Mouse (Mus musculus): Measurements from ENCODE around the gene Pop5.
A peak's percentile ranks its signal among the peaks of the same experiment; 100 is the strongest.

The Pop5 gene

GRCm38 (mm10) chr5:115262502-115263291 is 27.1 kb downstream of the Pop5 start:
- DNase-seq (ENCODE audit: extremely low spot score, low spot score): no peak

- DNase-seq (ENCODE audit: extremely low spot score, low spot score): no peak
Measured at GRCm38 (mm10) chr5:115266340-115266739, 30.7 kb downstream of the Pop5 start.

- DNase-seq (ENCODE audit: extremely low spot score, low spot score): no peak
Measured at GRCm38 (mm10) chr5:115266787-115267468, 31.3 kb downstream of the Pop5 start.

- no peak for DNase-seq (ENCODE audit: extremely low spot score, low spot score)
Measured at GRCm38 (mm10) chr5:115267469-115268045, 31.9 kb downstream of the Pop5 start.

- no peak for DNase-seq (ENCODE audit: extremely low spot score, low spot score)
Measured at GRCm38 (mm10) chr5:115268266-115268665, 32.6 kb downstream of the Pop5 start.

GRCm38 (mm10) chr5:115269969-115270368 is 34.3 kb downstream of the Pop5 start:
- DNase-seq (ENCODE audit: extremely low spot score, low spot score): no peak

GRCm38 (mm10) chr5:115271931-115272811 is 36.5 kb downstream of the Pop5 start:
- DNase-seq (ENCODE audit: extremely low spot score, low spot score): peak; percentile 72

- DNase-seq (ENCODE audit: extremely low spot score, low spot score): peak; percentile 99
Measured at GRCm38 (mm10) chr5:115272812-115273548, 37.3 kb downstream of the Pop5 start, which contains the start of gene Rnf10. Gene Rnf10, minus strand, starts transcription at chr5:115272898.

- no peak for DNase-seq (ENCODE audit: extremely low spot score, low spot score)
Measured at GRCm38 (mm10) chr5:115273549-115274135, 38.0 kb downstream of the Pop5 start.

- no peak for DNase-seq (ENCODE audit: extremely low spot score, low spot score)
Measured at GRCm38 (mm10) chr5:115274353-115274752, 38.7 kb downstream of the Pop5 start.

GRCm38 (mm10) chr5:115274771-115275170 is 39.1 kb downstream of the Pop5 start:
- no peak for DNase-seq (ENCODE audit: extremely low spot score, low spot score)

GRCm38 (mm10) chr5:115275998-115276397 is 40.4 kb downstream of the Pop5 start:
- peak; percentile 38 for DNase-seq (ENCODE audit: extremely low spot score, low spot score)

GRCm38 (mm10) chr5:115278053-115278452 is 42.4 kb downstream of the Pop5 start:
- DNase-seq (ENCODE audit: extremely low spot score, low spot score): no peak

- DNase-seq (ENCODE audit: extremely low spot score, low spot score): no peak
Measured at GRCm38 (mm10) chr5:115278785-115279184, 43.1 kb downstream of the Pop5 start.

- DNase-seq (ENCODE audit: extremely low spot score, low spot score): peak; percentile 83
Measured at GRCm38 (mm10) chr5:115279226-115280049, 43.8 kb downstream of the Pop5 start, which contains the start of gene Coq5. Gene Coq5, plus strand, starts transcription at chr5:115279666.

GRCm38 (mm10) chr5:115280050-115280687 is 44.5 kb downstream of the Pop5 start:
- peak; percentile 21 for DNase-seq (ENCODE audit: extremely low spot score, low spot score)

GRCm38 (mm10) chr5:115284735-115285134 is 49.1 kb downstream of the Pop5 start:
- DNase-seq (ENCODE audit: extremely low spot score, low spot score): no peak

GRCm38 (mm10) chr5:115294173-115294572 is 58.5 kb downstream of the Pop5 start:
- DNase-seq (ENCODE audit: extremely low spot score, low spot score): no peak

All from neural tube, embryonic 10.5 days (tissue).